Mouse (Mus musculus): ENCODE measurements at regions not wholly inside any gene's neighbourhood (a gene's known extent, or its start where the extent isn't known, plus 50 kb on each side); places are given as distances from the start of the nearest gene placed in this dataset.

DNA sequence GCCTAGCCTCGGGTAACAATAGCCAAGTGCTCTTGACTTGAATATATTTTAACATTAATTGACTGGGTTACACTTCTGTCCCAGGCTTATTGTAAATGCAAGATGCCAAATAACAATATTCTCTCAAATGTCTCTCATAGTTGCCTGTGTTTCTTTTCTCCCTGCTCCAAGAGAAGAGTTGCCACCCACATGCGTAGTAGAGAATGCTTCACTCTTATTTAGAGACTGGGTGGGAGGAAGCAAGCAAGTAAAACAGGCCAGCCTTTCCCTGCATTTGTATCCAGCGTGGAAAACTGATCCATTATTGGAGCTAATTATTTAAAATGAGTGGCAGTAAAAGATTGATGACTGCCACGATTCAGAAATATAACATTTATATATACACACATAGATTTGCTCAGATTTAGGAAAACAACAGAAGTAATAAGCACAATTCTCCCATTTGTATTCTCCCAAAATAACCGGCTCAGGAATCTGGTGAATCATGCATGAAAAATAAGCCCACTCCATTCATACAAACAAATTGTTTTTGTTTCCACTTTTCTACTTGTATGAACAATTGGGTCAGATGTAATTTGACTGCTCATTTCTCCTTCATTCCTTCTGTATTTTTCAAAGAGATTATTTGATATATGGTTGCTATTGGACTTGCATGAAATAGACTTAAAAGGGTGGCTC is 134.9 kb downstream of the Trib2 start:
- no peak for TF ChIP-seq POLR2A (IDR thresholded peaks at IDR 0.05; ENCODE audit: low read depth, low read length)
- TF ChIP-seq CTCF (IDR thresholded peaks at IDR 0.05; ENCODE audit: extremely low read depth, insufficient read depth, insufficient read length, insufficient replicate concordance) = no peak
